Mouse (Mus musculus): Measurements from ENCODE around the gene Olfr1295.

Olfr1295 gene

GRCm38 (mm10) chr2:111569581-111569980 is at the start of gene Olfr1295:
Olfr1295 (minus strand) TSS chr2:111569681.
- DNase-seq: no peak

- no peak for DNase-seq
Observed at GRCm38 (mm10) chr2:111540191-111540590, 29.3 kb downstream of the Olfr1295 start, which contains the start of gene Olfr1294. Olfr1294 (minus strand) TSS chr2:111540291.

- DNase-seq: no peak
Observed at GRCm38 (mm10) chr2:111524903-111525302, 44.6 kb downstream of the Olfr1295 start, which contains the start of gene Olfr1293-ps. Olfr1293-ps (plus strand) TSS chr2:111525203.

- no peak for DNase-seq
Observed at GRCm38 (mm10) chr2:111517451-111517850, 52.0 kb downstream of the Olfr1295 start.

All from cerebellum, postnatal 10 days (tissue).